Mouse (Mus musculus) adrenal gland, adult 8-10 months (tissue): Measurements from ENCODE around the gene Gm49403. TPM values are rescaled to one million over a fixed set of nuclear protein-coding genes. Genes with fewer than 3 reads are reported as not detected.
A peak's percentile ranks its signal among the peaks of the same experiment; 100 is the strongest.
"Not testable (repeated sequence)": the region's sequence is repeated elsewhere in the genome, so short reads cannot be mapped to it uniquely, and the experiment has no call there.

Source experiments
- DNase-seq: peaks from one replicate; pipeline ENCODE4 v3.0.0; 2022
- total RNA-seq, 4 experiments: library from RNA; stranded (reverse); gene quantifications; 2 replicates each; pipeline ENCODE4 v1.2.4; 2022

Gene Gm49403
- total RNA-seq: not detected

GRCm38 (mm10) chr19:8883616-8884015 lies at the start of gene Gm49403, which contains the start of gene Lbhd1:
Gm49403 (plus strand) TSS chr19:8883930.
Lbhd1 (plus strand) TSS chr19:8883732.
- DNase-seq: no peak

- not testable (repeated sequence) for DNase-seq
These were observed 47.4 kb upstream of the Gm49403 start for GRCm38 (mm10) chr19:8836327-8836726.

GRCm38 (mm10) chr19:8837251-8837791 lies 46.4 kb upstream of the Gm49403 start, which contains the start of gene Bscl2:
Bscl2 (plus strand) TSS chr19:8837467.
- DNase-seq: peak; percentile 68

- no peak for DNase-seq
These were observed 45.5 kb upstream of the Gm49403 start for GRCm38 (mm10) chr19:8838041-8838730.

- no peak for DNase-seq
These were observed 44.4 kb upstream of the Gm49403 start, which contains the start of gene Gng3 for GRCm38 (mm10) chr19:8839103-8839907. Gng3 (minus strand) TSS chr19:8839194.

GRCm38 (mm10) chr19:8839908-8840791 lies 43.6 kb upstream of the Gm49403 start:
- DNase-seq: peak; percentile 79

- no peak for DNase-seq
These were observed 42.7 kb upstream of the Gm49403 start for GRCm38 (mm10) chr19:8841012-8841411.

- no peak for DNase-seq
These were observed 40.8 kb upstream of the Gm49403 start for GRCm38 (mm10) chr19:8842961-8843360.

- DNase-seq: peak; percentile 67
These were observed 39.2 kb upstream of the Gm49403 start for GRCm38 (mm10) chr19:8844371-8845129.

GRCm38 (mm10) chr19:8848356-8848755 lies 35.4 kb upstream of the Gm49403 start:
- DNase-seq: no peak

GRCm38 (mm10) chr19:8850402-8850901 lies 33.3 kb upstream of the Gm49403 start, which contains the start of gene Lrrn4cl:
Lrrn4cl (plus strand) TSS chr19:8850768.
- no peak for DNase-seq

GRCm38 (mm10) chr19:8851639-8852038 lies 32.1 kb upstream of the Gm49403 start:
- DNase-seq: no peak

- no peak for DNase-seq
These were observed 31.3 kb upstream of the Gm49403 start for GRCm38 (mm10) chr19:8852236-8852928.

GRCm38 (mm10) chr19:8853117-8853516 lies 30.6 kb upstream of the Gm49403 start:
- DNase-seq: no peak

GRCm38 (mm10) chr19:8857689-8858088 lies 26.0 kb upstream of the Gm49403 start:
- no peak for DNase-seq

- DNase-seq: no peak
These were observed 24.7 kb upstream of the Gm49403 start for GRCm38 (mm10) chr19:8859018-8859417.

GRCm38 (mm10) chr19:8864265-8864664 lies 19.5 kb upstream of the Gm49403 start:
- no peak for DNase-seq

- DNase-seq: not testable (repeated sequence)
These were observed 13.3 kb upstream of the Gm49403 start for GRCm38 (mm10) chr19:8870381-8870780.

GRCm38 (mm10) chr19:8870838-8871237 lies 12.9 kb upstream of the Gm49403 start:
- DNase-seq: no peak
